Mouse (Mus musculus): Measurements from ENCODE around the gene Nsun7. TPM values are rescaled to one million over a fixed set of nuclear protein-coding genes. Genes with fewer than 3 reads are reported as not detected.

The Nsun7 gene
- polyA plus RNA-seq, 2 experiments = 0.02 TPM; not detected in 1

- Histone ChIP-seq H3K4me1 (replicated peaks; ENCODE audit: control insufficient read depth in 2 of 2, insufficient read depth in 2 of 2, low read length in 1 of 2) (peaks cover 0 to 11% of the 10 kb centered on the region in 2 experiments; a peak in 1 of 4 replicates), H3K4me3 (ENCODE audit: insufficient read depth in 1 of 2, low read depth in 2 of 2, low read length in 2 of 2) (no peak overlapping the region), H3K4me2 (ENCODE audit: low read depth) (no peak overlapping the region), H3K9me3 (ENCODE audit: control insufficient read depth, low read length) (no peaks in the 10 kb centered on the region), H3K9ac (replicated peaks) (no peak overlapping the region), H3K27ac (no peak overlapping the region), H3K27me3 (ENCODE audit: control insufficient read depth, insufficient read depth, low read length) (no peaks in the 10 kb centered on the region), H3K36me3 (replicated peaks; ENCODE audit: control insufficient read depth, insufficient read depth, low read depth) (no peaks in the 10 kb centered on the region)
- ATAC-seq (ENCODE audit: insufficient read depth) (no peak), DNase-seq (ENCODE audit: low read depth in 3 of 3, low spot score in 3 of 3) (no peak)
- no peak for TF ChIP-seq EP300 (IDR thresholded peaks at IDR 0.05; ENCODE audit: low read depth)
- no peak for TF ChIP-seq CTCF (IDR thresholded peaks at IDR 0.05; ENCODE audit: low read depth)
- 65% methylated on average over 19 of the region's 19 CpGs for WGBS (ENCODE audit: insufficient replicate concordance)
Measured at GRCm38 (mm10) chr5:66327949-66328726, 68.4 kb downstream of the Nsun7 start.

GRCm38 (mm10) chr5:66328766-66329165 lies 69.1 kb downstream of the Nsun7 start:
- H3K4me2 ChIP-seq (ENCODE audit: low read depth) = no peak overlapping the region
- H3K4me3 ChIP-seq (ENCODE audit: insufficient read depth in 1 of 2, low read depth in 2 of 2, low read length in 2 of 2) = no peak overlapping the region
- no peaks in the 10 kb centered on the region for H3K27me3 ChIP-seq (ENCODE audit: control insufficient read depth, insufficient read depth, low read length)
- H3K9me3 ChIP-seq (ENCODE audit: control insufficient read depth, low read length) = no peaks in the 10 kb centered on the region
- H3K36me3 ChIP-seq (replicated peaks; ENCODE audit: control insufficient read depth, insufficient read depth, low read depth) = no peaks in the 10 kb centered on the region
- peaks cover 0 to 7% of the 10 kb centered on the region in 2 experiments; a peak in 1 of 4 replicates for H3K4me1 ChIP-seq (replicated peaks; ENCODE audit: control insufficient read depth in 2 of 2, insufficient read depth in 2 of 2, low read length in 1 of 2)
- WGBS (ENCODE audit: insufficient replicate concordance) = 51% methylated on average over 7 of the region's 7 CpGs
- H3K9ac ChIP-seq (replicated peaks) = no peak overlapping the region
- H3K27ac ChIP-seq = no peak overlapping the region
- ATAC-seq (ENCODE audit: insufficient read depth) = no peak
- TF ChIP-seq EP300 (IDR thresholded peaks at IDR 0.05; ENCODE audit: low read depth) = no peak
- TF ChIP-seq CTCF (IDR thresholded peaks at IDR 0.05; ENCODE audit: low read depth) = no peak
- no peak for DNase-seq (ENCODE audit: low read depth in 3 of 3, low spot score in 3 of 3)

- ATAC-seq (ENCODE audit: insufficient read depth) (no peak), DNase-seq (ENCODE audit: low read depth in 3 of 3, low spot score in 3 of 3) (no peak)
- no peak overlapping the region for H3K9ac ChIP-seq (replicated peaks)
- no peak overlapping the region for H3K27ac ChIP-seq
- H3K4me1 ChIP-seq (replicated peaks; ENCODE audit: control insufficient read depth in 2 of 2, insufficient read depth in 2 of 2, low read length in 1 of 2) = peaks cover 0 to 7% of the 10 kb centered on the region in 2 experiments; a peak in 1 of 4 replicates
- no peaks in the 10 kb centered on the region for H3K9me3 ChIP-seq (ENCODE audit: control insufficient read depth, low read length)
- H3K36me3 ChIP-seq (replicated peaks; ENCODE audit: control insufficient read depth, insufficient read depth, low read depth) = no peaks in the 10 kb centered on the region
- WGBS (ENCODE audit: insufficient replicate concordance) = 67% methylated on average over 6 of the region's 6 CpGs
- no peak overlapping the region for H3K4me3 ChIP-seq (ENCODE audit: insufficient read depth in 1 of 2, low read depth in 2 of 2, low read length in 2 of 2)
- H3K27me3 ChIP-seq (ENCODE audit: control insufficient read depth, insufficient read depth, low read length) = no peaks in the 10 kb centered on the region
- H3K4me2 ChIP-seq (ENCODE audit: low read depth) = no peak overlapping the region
- TF ChIP-seq CTCF (IDR thresholded peaks at IDR 0.05; ENCODE audit: low read depth) (no peak), EP300 (IDR thresholded peaks at IDR 0.05; ENCODE audit: low read depth) (no peak)
Measured at GRCm38 (mm10) chr5:66330806-66331205, 71.1 kb downstream of the Nsun7 start.

GRCm38 (mm10) chr5:66337025-66337968 lies 77.6 kb downstream of the Nsun7 start:
- DNase-seq (ENCODE audit: low read depth in 3 of 3, low spot score in 3 of 3) = no peak
- H3K4me2 ChIP-seq (ENCODE audit: low read depth) = peak overlapping the region; percentile 45
- H3K36me3 ChIP-seq (replicated peaks; ENCODE audit: control insufficient read depth, insufficient read depth, low read depth) = no peaks in the 10 kb centered on the region
- WGBS (ENCODE audit: insufficient replicate concordance) = 6% methylated on average over 36 of the region's 38 CpGs
- no peak overlapping the region for H3K27ac ChIP-seq
- TF ChIP-seq EP300 (IDR thresholded peaks at IDR 0.05; ENCODE audit: low read depth) (no peak), CTCF (IDR thresholded peaks at IDR 0.05; ENCODE audit: low read depth) (no peak)
- peak overlapping the region in 1 of 2 experiments; percentile 1; a peak in 1 of 4 replicates for H3K4me3 ChIP-seq (ENCODE audit: insufficient read depth in 1 of 2, low read depth in 2 of 2, low read length in 2 of 2)
- H3K27me3 ChIP-seq (ENCODE audit: control insufficient read depth, insufficient read depth, low read length) = peaks cover 3% of the 10 kb centered on the region
- no peaks in the 10 kb centered on the region for H3K4me1 ChIP-seq (replicated peaks; ENCODE audit: control insufficient read depth in 2 of 2, insufficient read depth in 2 of 2, low read length in 1 of 2)
- no peak overlapping the region for H3K9ac ChIP-seq (replicated peaks)
- no peak for ATAC-seq (ENCODE audit: insufficient read depth)
- H3K9me3 ChIP-seq (ENCODE audit: control insufficient read depth, low read length) = no peaks in the 10 kb centered on the region

- no peaks in the 10 kb centered on the region for H3K9me3 ChIP-seq (ENCODE audit: control insufficient read depth, low read length)
- WGBS (ENCODE audit: insufficient replicate concordance) = 31% methylated on average over 6 of the region's 6 CpGs
- no peak overlapping the region for H3K9ac ChIP-seq (replicated peaks)
- H3K4me1 ChIP-seq (replicated peaks; ENCODE audit: control insufficient read depth in 2 of 2, insufficient read depth in 2 of 2, low read length in 1 of 2) = no peaks in the 10 kb centered on the region
- no peak for ATAC-seq (ENCODE audit: insufficient read depth)
- no peak overlapping the region for H3K27ac ChIP-seq
- no peak overlapping the region for H3K4me2 ChIP-seq (ENCODE audit: low read depth)
- H3K4me3 ChIP-seq (ENCODE audit: insufficient read depth in 1 of 2, low read depth in 2 of 2, low read length in 2 of 2) = no peak overlapping the region
- H3K27me3 ChIP-seq (ENCODE audit: control insufficient read depth, insufficient read depth, low read length) = peaks cover 3% of the 10 kb centered on the region
- DNase-seq (ENCODE audit: low read depth in 3 of 3, low spot score in 3 of 3) = no peak
- H3K36me3 ChIP-seq (replicated peaks; ENCODE audit: control insufficient read depth, insufficient read depth, low read depth) = no peaks in the 10 kb centered on the region
- no peak for TF ChIP-seq CTCF (IDR thresholded peaks at IDR 0.05; ENCODE audit: low read depth)
- no peak for TF ChIP-seq EP300 (IDR thresholded peaks at IDR 0.05; ENCODE audit: low read depth)
Measured at GRCm38 (mm10) chr5:66337969-66338345, 78.3 kb downstream of the Nsun7 start.

Data from liver, embryonic 14.5 days (tissue).